Mouse (Mus musculus): ENCODE data around the gene 5730522E02Rik. TPM values are rescaled to one million over a fixed set of nuclear protein-coding genes. Genes with fewer than 3 reads are reported as not detected.
A peak's percentile ranks its signal among the peaks of the same experiment; 100 is the strongest.
"Not testable (repeated sequence)": the region's sequence is repeated elsewhere in the genome, so short reads cannot be mapped to it uniquely, and the experiment has no call there.

The 5730522E02Rik gene
- 8.8 and 12.5 TPM in 2 replicates for polyA plus RNA-seq (2012; rRNA removed)

- Histone ChIP-seq H3K4me1 (ENCODE audit: control insufficient read depth, insufficient read depth, low read length) (no peaks in the 10 kb centered on the region), H3K4me3 (ENCODE audit: insufficient read depth, low read length) (peak within 1 kb of the TSS; percentile 94), H3K27ac (ENCODE audit: insufficient read depth, low read length) (peak within 1 kb of the TSS; percentile 84)
- TF ChIP-seq POLR2A (IDR thresholded peaks at IDR 0.05; ENCODE audit: extremely low read depth, insufficient read depth, low read length) (no peak), CTCF (IDR thresholded peaks at IDR 0.05; ENCODE audit: extremely low read depth, insufficient read depth, low read length) (no peak)
These were observed at the start of gene 5730522E02Rik for GRCm38 (mm10) chr11:26210582-26211180. 5730522E02Rik (minus strand) TSS chr11:26210763.

GRCm38 (mm10) chr11:26236540-26236939 lies 26.0 kb upstream of the 5730522E02Rik start:
- Histone ChIP-seq H3K4me3 (ENCODE audit: insufficient read depth, low read length) (no peak overlapping the region), H3K27ac (ENCODE audit: insufficient read depth, low read length) (no peak overlapping the region), H3K4me1 (ENCODE audit: control insufficient read depth, insufficient read depth, low read length) (no peaks in the 10 kb centered on the region)
- no peak for TF ChIP-seq POLR2A (IDR thresholded peaks at IDR 0.05; ENCODE audit: extremely low read depth, insufficient read depth, low read length)
- no peak for TF ChIP-seq CTCF (IDR thresholded peaks at IDR 0.05; ENCODE audit: extremely low read depth, insufficient read depth, low read length)

- TF ChIP-seq POLR2A (IDR thresholded peaks at IDR 0.05; ENCODE audit: extremely low read depth, insufficient read depth, low read length) (no peak), CTCF (IDR thresholded peaks at IDR 0.05; ENCODE audit: extremely low read depth, insufficient read depth, low read length) (no peak)
- H3K4me3 ChIP-seq (ENCODE audit: insufficient read depth, low read length), result no peak overlapping the region
- H3K27ac ChIP-seq (ENCODE audit: insufficient read depth, low read length), result no peak overlapping the region
- H3K4me1 ChIP-seq (ENCODE audit: control insufficient read depth, insufficient read depth, low read length), result peaks cover 2% of the 10 kb centered on the region; the same call in 1 of the 2 replicates
These were observed 19.3 kb upstream of the 5730522E02Rik start for GRCm38 (mm10) chr11:26229895-26230294.

DNA sequence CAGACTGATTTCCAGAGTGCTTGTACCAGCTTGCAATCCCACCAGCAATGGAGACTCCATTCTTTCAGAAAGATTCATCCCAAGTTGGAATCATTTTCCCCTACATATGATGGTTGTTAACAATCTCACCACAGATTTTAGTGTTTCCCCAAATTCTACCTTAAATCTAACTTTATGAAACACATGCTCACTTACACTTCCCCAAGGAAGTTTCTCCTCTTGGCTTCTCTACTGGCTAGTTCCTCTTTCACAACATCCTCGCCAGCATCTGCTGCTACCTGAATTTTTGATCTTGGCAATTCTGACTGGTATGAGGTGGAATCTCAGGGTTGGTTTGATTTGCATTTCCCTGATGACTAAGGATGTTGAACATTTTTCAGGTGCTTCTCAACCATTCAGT lies 3.1 kb upstream of the 5730522E02Rik start:
- H3K27ac ChIP-seq (ENCODE audit: insufficient read depth, low read length); H3K4me1 ChIP-seq (ENCODE audit: control insufficient read depth, insufficient read depth, low read length); H3K4me3 ChIP-seq (ENCODE audit: insufficient read depth, low read length): not testable (repeated sequence)

DNA sequence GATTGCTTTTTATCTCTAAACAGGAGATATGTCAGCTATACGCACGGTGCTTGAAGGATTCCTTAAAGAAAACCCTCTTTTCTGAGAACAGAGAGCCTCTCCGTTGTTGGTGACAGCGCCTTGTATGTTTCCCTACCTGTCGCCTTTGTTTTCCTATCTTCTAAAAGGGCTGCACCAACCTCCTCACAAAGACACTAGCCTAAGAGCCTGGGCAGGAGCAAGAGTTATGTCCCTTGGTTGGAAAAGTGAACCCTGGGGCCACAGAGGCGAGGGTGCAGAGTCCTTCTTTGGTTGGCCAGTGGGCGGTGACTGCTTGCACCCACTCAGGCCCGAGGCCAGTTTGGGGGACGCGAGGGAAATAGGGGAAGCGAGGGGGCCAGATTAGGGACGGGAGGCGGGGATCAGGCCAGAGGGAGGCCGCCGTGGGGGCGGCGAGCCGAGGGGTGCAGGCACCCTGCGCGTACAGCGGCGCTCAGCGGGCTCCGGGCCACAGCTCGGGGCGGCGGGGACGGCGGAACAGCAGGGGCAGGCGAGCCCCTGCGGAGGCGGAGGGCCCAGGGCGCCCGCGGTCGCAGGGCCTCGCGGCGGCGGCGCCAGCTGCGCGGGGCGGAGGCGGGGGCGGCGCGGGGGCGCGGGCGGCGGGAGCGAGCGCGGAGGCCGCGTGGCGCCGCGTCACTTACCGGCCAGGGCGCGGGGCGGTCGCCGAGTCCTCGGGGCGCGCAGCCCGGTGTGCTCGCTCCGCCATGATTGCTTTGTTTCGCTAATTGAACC lies 567 bp downstream of the 5730522E02Rik start:
- no peaks in the 10 kb centered on the region for H3K4me1 ChIP-seq (ENCODE audit: control insufficient read depth, insufficient read depth, low read length)
- peak overlapping the region; percentile 94 for H3K4me3 ChIP-seq (ENCODE audit: insufficient read depth, low read length)
- TF ChIP-seq CTCF (IDR thresholded peaks at IDR 0.05; ENCODE audit: extremely low read depth, insufficient read depth, low read length) (no peak), POLR2A (IDR thresholded peaks at IDR 0.05; ENCODE audit: extremely low read depth, insufficient read depth, low read length) (no peak)
- peak overlapping the region; percentile 84 for H3K27ac ChIP-seq (ENCODE audit: insufficient read depth, low read length)

- no peak overlapping the region for H3K4me3 ChIP-seq (ENCODE audit: insufficient read depth, low read length)
- TF ChIP-seq CTCF (IDR thresholded peaks at IDR 0.05; ENCODE audit: extremely low read depth, insufficient read depth, low read length), result no peak
- no peak for TF ChIP-seq POLR2A (IDR thresholded peaks at IDR 0.05; ENCODE audit: extremely low read depth, insufficient read depth, low read length)
- no peaks in the 10 kb centered on the region; the same call in 1 of the 2 replicates for H3K4me1 ChIP-seq (ENCODE audit: control insufficient read depth, insufficient read depth, low read length)
- H3K27ac ChIP-seq (ENCODE audit: insufficient read depth, low read length), result no peak overlapping the region
These were observed 7.1 kb downstream of the 5730522E02Rik start for GRCm38 (mm10) chr11:26203466-26203865.

DNA sequence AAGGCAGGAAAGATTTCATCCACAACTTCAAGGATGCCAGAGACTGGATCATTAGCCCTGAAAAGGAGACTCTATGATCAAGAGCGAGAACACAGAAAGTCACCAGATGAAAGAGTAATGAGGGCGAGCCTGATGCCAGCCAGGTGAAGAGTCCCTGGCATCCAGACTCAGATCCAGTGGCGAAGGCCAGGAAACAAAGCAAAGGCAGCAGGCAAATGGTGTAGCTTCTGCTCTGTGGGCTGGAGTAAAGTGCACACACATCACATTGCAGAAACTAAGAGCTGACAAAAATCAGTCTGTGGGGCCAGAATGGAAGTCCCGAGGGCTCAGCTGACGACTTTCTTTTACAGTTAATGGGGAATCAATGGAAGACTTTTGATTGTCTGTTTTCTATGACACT lies 7.7 kb downstream of the 5730522E02Rik start:
- H3K4me1 ChIP-seq (ENCODE audit: control insufficient read depth, insufficient read depth, low read length), result no peaks in the 10 kb centered on the region; the same call in 1 of the 2 replicates
- no peak for TF ChIP-seq CTCF (IDR thresholded peaks at IDR 0.05; ENCODE audit: extremely low read depth, insufficient read depth, low read length)
- no peak overlapping the region for H3K27ac ChIP-seq (ENCODE audit: insufficient read depth, low read length)
- H3K4me3 ChIP-seq (ENCODE audit: insufficient read depth, low read length), result no peak overlapping the region

DNA sequence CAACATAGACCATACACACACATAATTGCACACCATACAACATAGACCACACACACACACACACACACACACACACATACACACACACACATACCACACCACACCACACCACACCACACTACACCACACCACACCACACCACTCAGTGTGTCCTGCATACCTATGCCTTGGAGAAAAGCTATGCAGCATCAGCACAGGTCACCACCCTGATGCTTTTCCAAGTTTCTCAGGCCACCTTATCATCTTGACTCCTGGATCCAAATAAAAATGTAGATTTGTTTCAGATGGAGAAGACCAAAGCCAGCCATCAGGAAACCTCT lies 8.8 kb downstream of the 5730522E02Rik start:
- H3K4me3 ChIP-seq (ENCODE audit: insufficient read depth, low read length), result no peak overlapping the region
- TF ChIP-seq CTCF (IDR thresholded peaks at IDR 0.05; ENCODE audit: extremely low read depth, insufficient read depth, low read length) (no peak), POLR2A (IDR thresholded peaks at IDR 0.05; ENCODE audit: extremely low read depth, insufficient read depth, low read length) (no peak)
- no peak overlapping the region for H3K27ac ChIP-seq (ENCODE audit: insufficient read depth, low read length)
- no peaks in the 10 kb centered on the region; the same call in 1 of the 2 replicates for H3K4me1 ChIP-seq (ENCODE audit: control insufficient read depth, insufficient read depth, low read length)

DNA sequence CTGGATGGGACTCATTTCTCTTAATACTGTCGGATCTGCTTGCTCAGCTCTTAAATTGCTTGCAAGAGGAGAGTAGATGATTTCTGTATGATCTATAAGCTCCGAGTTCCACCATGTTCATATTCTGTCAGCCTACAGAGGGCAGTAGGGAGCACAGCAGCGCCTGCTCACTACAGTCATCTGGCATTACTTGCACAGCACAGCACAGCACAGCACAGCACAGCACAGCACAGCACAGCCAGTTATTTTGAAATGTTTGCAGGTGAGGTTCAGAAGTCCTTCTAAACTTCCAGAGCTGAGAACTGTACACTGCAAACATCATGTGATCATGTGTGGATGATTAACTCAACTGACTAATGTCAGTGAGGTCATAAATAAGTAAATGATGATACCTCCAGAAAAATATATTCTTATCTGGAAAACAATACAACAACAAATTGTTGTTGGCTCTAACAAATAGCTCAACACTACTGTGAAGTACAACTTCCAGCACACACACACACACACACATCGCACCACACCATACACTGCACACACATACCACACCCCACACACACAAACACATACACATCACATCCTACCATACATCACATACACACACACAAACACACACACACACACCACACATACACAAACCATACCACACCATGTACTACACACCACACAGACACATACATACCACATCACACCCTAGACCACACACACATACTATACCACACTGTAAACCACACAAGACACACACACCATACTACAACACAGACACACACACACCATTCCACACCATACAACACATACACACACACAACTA lies 9.4 kb downstream of the 5730522E02Rik start:
- Histone ChIP-seq H3K4me3 (ENCODE audit: insufficient read depth, low read length) (no peak overlapping the region), H3K27ac (ENCODE audit: insufficient read depth, low read length) (no peak overlapping the region), H3K4me1 (ENCODE audit: control insufficient read depth, insufficient read depth, low read length) (no peaks in the 10 kb centered on the region; the same call in 1 of the 2 replicates)
- TF ChIP-seq CTCF (IDR thresholded peaks at IDR 0.05; ENCODE audit: extremely low read depth, insufficient read depth, low read length) (peak; percentile 56), POLR2A (IDR thresholded peaks at IDR 0.05; ENCODE audit: extremely low read depth, insufficient read depth, low read length) (no peak)
